In genomic region chr2:32082229-32082628, GRCm38 (mm10) we compare ENCODE assay signal across 9 mouse cellular contexts. TPM values are rescaled to one million over a fixed set of nuclear protein-coding genes. Genes with fewer than 3 reads are reported as not detected.
DNase-seq lines count a peak whose midpoint lies in the region; ATAC-seq and TF ChIP-seq lines count a peak whose summit lies in the region.
"Had no signal": no experiment of that assay in that cellular context is flagged by ENCODE, and none has a peak within 500 bp of the region (broad histone marks: within the 10 kb centered on the region; RNA-seq: fewer than 3 reads in every experiment).

No protein-coding gene starts in this region.

- no peak for TF ChIP-seq EP300 in heart, postnatal 0 days (IDR thresholded peaks at IDR 0.05; ENCODE audit: low read depth)

- peak overlapping the region; percentile 90 for H3K27ac ChIP-seq in heart, postnatal 0 days (ENCODE audit: low read depth)
- no peak overlapping the region for H3K27ac ChIP-seq in limb, embryonic 15.5 days
- H3K27ac ChIP-seq in stomach, embryonic 14.5 days (ENCODE audit: low read length): no peak overlapping the region

- DNase-seq in lung, adult 2 months: no peak
- no peak for DNase-seq in lung, postnatal 14 days
- DNase-seq in heart, postnatal 0 days (ENCODE audit: low spot score): no peak
- no peak for DNase-seq in gastrocnemius, postnatal 10 days
- no peak for DNase-seq in cerebellum, postnatal 36 days
- DNase-seq in frontal cortex, postnatal 25 days (ENCODE audit: low spot score in 2 of 2): no peak
- DNase-seq: gastrocnemius, postnatal 36 days had no signal

- H3K36me3 ChIP-seq in heart, postnatal 0 days (replicated peaks; ENCODE audit: control insufficient read depth, insufficient read depth, low read length): no peaks in the 10 kb centered on the region
- no peaks in the 10 kb centered on the region for H3K36me3 ChIP-seq in limb, embryonic 15.5 days
- no peaks in the 10 kb centered on the region for H3K36me3 ChIP-seq in stomach, embryonic 14.5 days (ENCODE audit: control insufficient read depth, insufficient read depth, low read length)

- H3K4me2 ChIP-seq in heart, postnatal 0 days (ENCODE audit: low read depth, low read length): peak overlapping the region; percentile 97
- H3K4me2 ChIP-seq in limb, embryonic 15.5 days: peak overlapping the region; percentile 99
- peak overlapping the region; percentile 100 for H3K4me2 ChIP-seq in stomach, embryonic 14.5 days (replicated peaks; ENCODE audit: low read depth, low read length)

- 39% methylated on average over 2 of the region's 2 CpGs for WGBS in lung, adult 2 months
- 5% methylated on average over 2 of the region's 2 CpGs for WGBS in heart, postnatal 0 days
- 10% methylated on average over 2 of the region's 2 CpGs for WGBS in limb, embryonic 15.5 days
- WGBS in stomach, embryonic 14.5 days: 20% methylated on average over 2 of the region's 2 CpGs

- H3K4me1 ChIP-seq in lung, adult 2 months (ENCODE audit: control insufficient read depth, insufficient read depth, low read length): peaks cover 18% of the 10 kb centered on the region
- peaks cover 34% of the 10 kb centered on the region for H3K4me1 ChIP-seq in heart, postnatal 0 days (ENCODE audit: control insufficient read depth, insufficient read depth)
- peaks cover 16% of the 10 kb centered on the region for H3K4me1 ChIP-seq in limb, embryonic 15.5 days
- H3K4me1 ChIP-seq in stomach, embryonic 14.5 days (ENCODE audit: control insufficient read depth, insufficient read depth, low read length): peaks cover 8% of the 10 kb centered on the region

- peak overlapping the region; percentile 73 for H3K9ac ChIP-seq in heart, postnatal 0 days (replicated peaks; ENCODE audit: low read depth, low read length)
- H3K9ac ChIP-seq in limb, embryonic 15.5 days: no peak overlapping the region
- no peak overlapping the region for H3K9ac ChIP-seq in stomach, embryonic 14.5 days (replicated peaks; ENCODE audit: low read depth, low read length)

- H3K4me3 ChIP-seq in lung, adult 2 months (replicated peaks; ENCODE audit: extremely low read depth, low read depth, low read length): peak overlapping the region; percentile 65
- H3K4me3 ChIP-seq in heart, postnatal 0 days (ENCODE audit: low read depth, low read length): peak overlapping the region; percentile 67
- peak overlapping the region; percentile 63 for H3K4me3 ChIP-seq in limb, embryonic 15.5 days
- H3K4me3 ChIP-seq in stomach, embryonic 14.5 days (ENCODE audit: low read depth, low read length): peak overlapping the region; percentile 63; the same call in 1 of the 2 replicates

- TF ChIP-seq CTCF in lung, adult 2 months (IDR thresholded peaks at IDR 0.05; ENCODE audit: insufficient read depth, low read length): no peak
- no peak for TF ChIP-seq CTCF in heart, postnatal 0 days (IDR thresholded peaks at IDR 0.05; ENCODE audit: low read depth)

- ATAC-seq in heart, postnatal 0 days (ENCODE audit: insufficient read depth, low read depth): no peak
- no peak for ATAC-seq in limb, embryonic 15.5 days (ENCODE audit: insufficient number of reproducible peaks, low FRiP score, low TSS enrichment, low read depth)
- ATAC-seq in stomach, embryonic 14.5 days (ENCODE audit: insufficient number of reproducible peaks, insufficient read depth, low FRiP score, low read depth): no peak

- no peaks in the 10 kb centered on the region for H3K9me3 ChIP-seq in heart, postnatal 0 days (replicated peaks; ENCODE audit: control insufficient read depth, low read length)
- no peaks in the 10 kb centered on the region for H3K9me3 ChIP-seq in limb, embryonic 15.5 days
- no peaks in the 10 kb centered on the region for H3K9me3 ChIP-seq in stomach, embryonic 14.5 days (ENCODE audit: control insufficient read depth, low read depth, low read length)

- H3K27me3 ChIP-seq in heart, postnatal 0 days (ENCODE audit: control insufficient read depth, insufficient read depth, low read length): no peaks in the 10 kb centered on the region
- H3K27me3 ChIP-seq in limb, embryonic 15.5 days: peaks cover 65% of the 10 kb centered on the region
- peaks cover 23% of the 10 kb centered on the region for H3K27me3 ChIP-seq in stomach, embryonic 14.5 days (ENCODE audit: control insufficient read depth, insufficient read depth, low read length)

- TF ChIP-seq POLR2A in lung, adult 2 months (IDR thresholded peaks at IDR 0.05; ENCODE audit: borderline replicate concordance, extremely low read depth, low read depth, low read length): no peak

RNA-seq across cellular contexts. Expression of gene Fam78a, which starts 2.4 kb away (rescaled TPM):
- 6.0 and 7.5 TPM in 2 replicates for polyA plus RNA-seq in lung, adult 2 months (2012; rRNA removed)
- total RNA-seq in heart, postnatal 0 days (2014; rRNA removed; ENCODE audit: low replicate concordance): 28.7 and 34.9 TPM in 2 replicates
- 14.6 and 18.0 TPM in 2 replicates for polyA plus RNA-seq in heart, postnatal 0 days (2015; fragmentation: Nextera tagmentation; extraction: Ambion mirVana)
- 4.1 and 5.3 TPM in 2 replicates for polyA plus RNA-seq in limb, embryonic 15.5 days (2015; fragmentation: Nextera tagmentation; extraction: Ambion mirVana)
- 1.2 and 1.5 TPM in 2 replicates for polyA plus RNA-seq in stomach, embryonic 14.5 days (2014; fragmentation: Nextera tagmentation; extraction: Ambion mirVana)
- total RNA-seq in gastrocnemius, postnatal 10 days (2021): 10 to 100 TPM; 23.9 to 25.2 TPM

RNA-seq across cellular contexts. Expression of gene Plpp7, which starts 13.1 kb away (rescaled TPM):
- 8.0 and 9.5 TPM in 2 replicates for polyA plus RNA-seq in lung, adult 2 months (2012; rRNA removed)
- total RNA-seq in heart, postnatal 0 days (2014; rRNA removed; ENCODE audit: low replicate concordance): 30.7 and 56.3 TPM in 2 replicates
- 23.4 and 24.0 TPM in 2 replicates for polyA plus RNA-seq in heart, postnatal 0 days (2015; fragmentation: Nextera tagmentation; extraction: Ambion mirVana)
- 7.2 and 11.3 TPM in 2 replicates for polyA plus RNA-seq in limb, embryonic 15.5 days (2015; fragmentation: Nextera tagmentation; extraction: Ambion mirVana)
- polyA plus RNA-seq in stomach, embryonic 14.5 days (2014; fragmentation: Nextera tagmentation; extraction: Ambion mirVana): 3.3 and 4.5 TPM in 2 replicates
- total RNA-seq in gastrocnemius, postnatal 10 days (2021): 100 to 1,000 TPM in 1 of 2 experiments, 10 to 100 TPM in 1; 90.3 to 101 TPM
